Mouse (Mus musculus): ENCODE results near the gene Nin.

DNA sequence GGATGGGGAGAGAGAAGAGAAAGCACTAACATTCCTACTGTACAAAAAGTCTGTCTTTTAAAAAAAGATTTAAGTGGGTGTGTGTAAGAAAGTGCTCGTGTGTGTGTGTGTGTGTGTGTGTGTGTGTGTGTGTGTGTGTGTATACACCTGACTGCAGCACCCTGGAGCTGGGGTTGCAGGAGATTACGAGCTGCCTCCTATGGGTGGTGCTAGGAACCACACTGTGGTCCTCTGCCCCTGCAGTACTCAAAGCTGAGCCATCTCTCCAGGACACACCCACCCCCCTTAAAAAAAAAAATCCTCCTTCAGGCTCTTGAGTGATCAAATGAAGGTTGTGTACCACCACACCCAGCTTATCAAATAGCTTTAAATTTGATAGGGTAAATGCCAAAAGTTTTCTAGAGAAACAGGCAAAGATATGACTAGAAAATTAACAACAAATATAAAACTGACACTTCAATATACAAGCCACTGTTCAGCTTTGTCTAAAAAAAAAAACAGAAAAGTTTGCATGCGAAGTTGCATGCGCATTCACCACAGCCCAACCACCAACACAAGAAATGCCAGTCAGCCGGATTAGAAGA, 27.6 kb upstream of the Nin start:
- TF ChIP-seq CTCF (IDR thresholded peaks at IDR 0.05; ENCODE audit: borderline replicate concordance, insufficient read depth, low read length) (no peak), POLR2A (IDR thresholded peaks at IDR 0.05; ENCODE audit: low read depth, low read length) (no peak)
